Mouse (Mus musculus) embryonic fibroblast, embryonic 13.5 days (primary cell): Measurements from ENCODE around the gene Ksr1.

Experiments
- CTCF ChIP-seq: IDR thresholded peaks from 2 replicates; pipeline ENCODE4 v1.5.1; 2011; ENCODE audit warnings: mild to moderate bottlenecking, control low read depth, low read length, moderate library complexity, borderline replicate concordance; ENCODE audit not compliant: insufficient read depth
- POLR2A ChIP-seq: IDR thresholded peaks from 2 replicates; pipeline ENCODE4 v1.6.1; 2011; ENCODE audit warnings: low read depth, mild to moderate bottlenecking, control low read depth, low read length, moderate library complexity

DNA sequence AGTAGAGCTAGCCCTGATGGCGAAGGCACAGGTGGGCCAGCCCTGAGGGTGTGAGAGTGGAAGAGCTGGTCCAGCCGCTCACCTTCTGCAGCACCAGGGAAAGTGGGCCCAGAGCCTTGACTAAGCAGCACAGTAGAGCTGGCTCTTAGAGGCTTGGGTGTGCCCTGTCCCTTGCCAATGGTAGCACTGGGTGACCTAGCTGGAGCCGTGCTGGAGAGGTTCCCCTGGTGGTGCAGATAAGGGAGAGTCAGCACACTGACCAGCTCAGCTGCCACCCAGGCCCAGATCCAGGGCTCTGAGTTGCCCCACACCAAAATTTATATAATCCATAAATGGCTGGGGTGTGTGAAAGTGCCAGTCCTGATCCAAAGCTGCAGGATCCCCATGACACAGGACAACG lies 79.0 kb downstream of the Ksr1 start:
- TF ChIP-seq CTCF (no peak), POLR2A (no peak)
